Mouse (Mus musculus): ENCODE data around the gene Kifc3. TPM values are rescaled to one million over a fixed set of nuclear protein-coding genes. Genes with fewer than 3 reads are reported as not detected.
A peak's percentile ranks its signal among the peaks of the same experiment; 100 is the strongest.

Kifc3 gene
- polyA plus RNA-seq, 1 experiment: 45.2 TPM

DNA sequence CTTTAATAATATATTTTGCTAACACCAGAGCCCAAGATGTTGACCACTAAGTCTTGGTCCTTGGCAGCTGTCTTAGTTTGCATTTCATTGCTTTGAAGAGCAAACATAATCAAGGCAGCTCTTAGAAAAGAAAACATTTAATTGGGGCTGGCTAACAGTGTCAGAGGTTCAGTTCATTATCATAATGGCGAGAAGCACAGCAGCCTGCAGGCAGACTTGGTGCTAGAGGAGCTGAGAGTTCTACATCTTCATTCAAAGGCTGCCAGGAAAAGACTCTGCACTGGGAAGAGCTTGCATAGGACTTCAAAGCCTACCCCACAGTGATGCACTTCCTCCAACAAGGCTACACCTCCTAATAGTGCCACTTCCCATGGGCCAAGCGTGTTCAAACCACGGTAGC lies 45.5 kb downstream of the Kifc3 start:
- DNase-seq (ENCODE audit: low spot score): no peak

DNA sequence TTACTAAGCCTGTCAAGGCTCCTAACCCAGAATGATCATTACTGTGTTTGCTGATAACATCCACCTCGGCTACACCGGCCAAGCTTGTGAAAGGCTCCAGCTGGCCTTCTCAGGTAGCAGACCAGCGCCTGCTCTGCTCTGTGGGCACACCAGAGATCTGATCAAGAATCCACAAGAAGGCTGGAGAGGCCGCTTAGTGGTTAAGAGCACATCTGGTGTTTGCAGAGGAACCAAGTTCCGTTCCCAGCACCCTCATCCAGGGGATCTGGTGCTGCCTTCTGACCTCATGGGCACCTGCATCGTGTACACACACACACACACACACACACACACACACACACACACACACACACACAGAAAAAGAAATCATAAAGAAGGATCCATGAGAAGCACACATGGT lies 46.5 kb downstream of the Kifc3 start:
- no peak for DNase-seq (ENCODE audit: low spot score)

DNA sequence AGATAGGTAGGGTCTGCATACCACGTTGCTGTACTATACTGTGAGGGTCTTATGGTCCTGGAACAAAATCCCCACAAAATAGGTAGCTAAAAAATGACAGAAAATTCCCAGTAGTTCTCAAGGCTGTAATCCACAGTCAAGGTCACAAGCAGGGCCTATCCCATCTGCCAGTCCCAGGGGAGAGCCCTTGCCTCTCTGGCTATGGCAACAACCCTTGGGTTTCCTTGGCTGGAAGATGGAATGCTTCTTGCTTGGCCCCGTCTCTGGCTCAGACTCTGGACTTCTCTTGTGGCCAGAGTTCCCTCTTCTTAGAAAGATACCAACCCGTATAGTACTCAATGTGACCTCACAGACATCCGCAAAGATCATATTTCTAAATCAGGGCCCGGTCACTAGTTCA lies 47.3 kb downstream of the Kifc3 start:
- no peak for DNase-seq (ENCODE audit: low spot score)

DNA sequence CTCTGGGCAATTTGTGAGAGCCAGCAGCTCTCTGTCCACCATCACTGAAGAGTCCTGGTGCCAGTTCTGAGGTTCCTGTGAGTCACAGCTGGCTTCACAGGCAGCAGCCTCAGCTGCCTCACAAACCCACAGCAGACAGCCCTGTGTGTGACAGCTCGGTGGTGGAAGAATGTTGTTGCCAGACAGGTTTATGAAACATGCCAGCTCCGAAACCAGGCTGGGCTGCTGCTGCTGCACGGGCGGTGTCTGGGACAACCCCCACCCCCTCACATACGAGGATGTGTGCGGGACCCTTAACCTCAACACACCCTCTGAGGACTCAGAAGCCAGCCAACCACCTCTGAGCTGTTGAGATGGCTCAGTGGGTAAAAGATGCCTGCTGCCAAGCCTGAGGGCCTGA lies 48.0 kb downstream of the Kifc3 start:
- no peak for DNase-seq (ENCODE audit: low spot score)

DNA sequence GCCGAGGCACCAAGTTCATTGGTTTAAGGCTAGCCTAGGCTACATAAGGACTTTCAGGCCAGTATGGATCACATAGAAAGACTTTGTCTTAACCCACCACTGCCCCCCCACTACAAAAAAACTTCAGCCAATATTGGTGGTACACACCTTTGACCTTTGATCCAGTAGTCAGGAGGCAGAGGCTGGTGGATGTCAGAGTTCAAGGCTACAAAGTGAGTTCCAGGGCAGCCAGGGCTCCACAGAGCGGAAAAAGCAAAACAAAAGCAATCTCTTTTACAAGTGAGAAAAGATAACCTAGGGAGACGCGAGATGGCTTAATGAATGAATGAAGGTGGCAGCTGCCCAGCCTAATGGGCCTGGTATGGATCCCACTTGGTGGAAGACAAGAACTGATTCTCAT lies 48.6 kb downstream of the Kifc3 start:
- DNase-seq (ENCODE audit: low spot score): no peak

DNA sequence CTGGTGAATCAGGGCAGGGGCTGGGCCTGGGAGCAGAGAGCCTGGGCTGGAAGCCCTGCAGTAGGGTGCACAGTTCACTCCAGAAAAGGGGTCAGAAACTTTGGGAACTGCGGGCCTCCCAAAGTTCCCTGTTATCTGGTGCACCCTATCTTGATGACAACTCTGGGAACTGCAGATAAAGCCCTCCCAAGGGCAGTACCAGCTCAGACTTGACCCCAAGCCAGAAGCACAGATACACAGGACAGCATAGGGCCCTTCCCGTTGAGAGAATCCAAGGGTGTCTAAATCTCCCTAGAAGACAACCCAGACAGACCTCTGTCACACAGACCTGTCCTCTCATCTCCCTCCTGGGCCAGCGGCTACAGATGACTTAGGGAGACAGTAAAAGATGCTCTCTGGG lies 52.0 kb downstream of the Kifc3 start:
- DNase-seq (ENCODE audit: low spot score): no peak

DNA sequence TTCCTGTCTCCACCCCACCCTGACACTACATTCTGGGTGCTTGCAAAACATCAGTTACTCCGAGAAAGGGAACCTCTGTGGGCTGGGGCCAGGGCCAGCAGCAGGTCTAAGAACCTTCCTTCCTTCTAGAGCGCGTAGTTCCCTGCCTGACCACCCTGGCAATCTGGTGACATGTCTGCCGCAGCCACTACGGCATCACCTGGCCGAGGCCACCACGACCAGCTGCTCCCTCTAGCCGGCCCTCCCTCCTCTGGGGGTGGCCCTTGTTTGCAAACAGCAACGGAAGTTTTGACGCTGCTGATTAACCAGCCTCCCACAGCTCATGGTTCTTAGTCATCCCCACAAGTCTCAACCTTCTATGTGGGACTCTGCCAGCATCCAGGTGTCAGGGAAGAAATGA lies 53.2 kb downstream of the Kifc3 start:
- DNase-seq (ENCODE audit: low spot score): no peak

DNA sequence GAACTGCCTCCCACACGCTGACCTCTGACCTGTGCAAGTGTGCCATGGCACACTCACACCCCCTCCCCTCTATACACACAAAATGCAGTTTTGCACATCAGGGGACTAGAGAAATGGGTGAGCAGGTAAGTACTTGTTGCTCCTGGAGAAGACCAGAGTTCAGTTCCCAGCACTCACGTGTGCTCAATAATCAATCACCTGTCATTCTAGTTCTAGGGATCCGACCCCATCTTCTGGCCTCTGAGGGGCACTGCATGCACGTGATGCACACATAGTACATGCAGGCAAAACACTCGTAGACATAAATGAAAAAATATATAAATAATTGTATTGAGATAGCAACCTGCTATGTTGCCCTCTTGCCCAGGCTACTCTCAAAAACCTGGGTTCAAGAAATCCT lies 55.8 kb downstream of the Kifc3 start:
- no peak for DNase-seq (ENCODE audit: low spot score)

DNA sequence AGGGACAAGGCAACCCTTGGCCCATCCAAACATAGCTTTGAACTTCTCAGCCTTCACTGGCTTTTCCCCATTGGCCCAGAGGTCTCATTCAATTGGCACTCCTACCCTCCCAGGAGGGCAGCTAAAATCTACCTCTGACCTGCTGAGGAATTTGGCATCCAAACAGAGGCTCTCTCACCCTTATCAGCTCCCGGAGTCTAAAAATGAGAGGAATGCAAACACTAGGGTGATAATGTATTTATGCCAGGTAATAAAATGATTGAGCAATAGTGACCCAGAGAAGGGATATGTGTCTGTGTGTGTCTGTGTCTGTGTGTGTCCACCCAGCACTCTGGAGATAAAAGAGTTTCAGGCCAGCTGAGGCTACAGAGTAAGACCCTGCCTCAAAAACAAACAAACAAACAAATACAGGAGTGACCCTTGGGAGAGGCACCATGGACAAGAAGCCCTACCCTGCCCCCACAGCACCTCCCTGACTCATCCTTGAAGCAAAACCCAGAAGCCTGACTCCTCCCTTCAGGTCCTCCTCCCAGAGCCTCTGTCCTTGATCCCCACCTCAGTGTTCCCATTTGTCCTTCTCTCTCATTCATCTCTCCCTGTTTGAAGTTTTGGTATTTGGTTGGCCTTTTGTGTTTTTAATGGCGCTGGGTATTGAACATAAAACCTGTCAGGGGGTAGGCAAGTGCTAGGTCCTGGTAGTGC lies 56.4 kb downstream of the Kifc3 start:
- no peak for DNase-seq (ENCODE audit: low spot score)

DNA sequence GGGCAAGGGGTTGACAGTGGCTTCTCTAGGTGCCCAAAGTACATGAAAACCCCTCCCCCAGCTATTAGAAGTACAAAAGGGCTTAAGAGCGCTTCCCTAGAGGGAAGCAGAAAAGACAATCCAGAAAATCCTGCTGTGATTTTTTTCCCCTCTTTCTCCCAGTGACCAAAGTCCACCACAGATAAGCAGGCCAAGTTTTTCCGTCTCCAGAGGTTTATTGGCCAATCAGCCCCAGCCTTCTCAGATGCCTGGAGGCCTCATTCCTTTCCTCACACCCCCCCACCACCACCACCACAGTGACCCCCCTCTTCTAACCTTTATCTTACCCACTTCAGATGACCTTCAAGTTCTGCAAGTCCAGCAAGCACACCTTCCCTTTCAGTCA lies 58.0 kb downstream of the Kifc3 start:
- no peak for DNase-seq (ENCODE audit: low spot score)

DNA sequence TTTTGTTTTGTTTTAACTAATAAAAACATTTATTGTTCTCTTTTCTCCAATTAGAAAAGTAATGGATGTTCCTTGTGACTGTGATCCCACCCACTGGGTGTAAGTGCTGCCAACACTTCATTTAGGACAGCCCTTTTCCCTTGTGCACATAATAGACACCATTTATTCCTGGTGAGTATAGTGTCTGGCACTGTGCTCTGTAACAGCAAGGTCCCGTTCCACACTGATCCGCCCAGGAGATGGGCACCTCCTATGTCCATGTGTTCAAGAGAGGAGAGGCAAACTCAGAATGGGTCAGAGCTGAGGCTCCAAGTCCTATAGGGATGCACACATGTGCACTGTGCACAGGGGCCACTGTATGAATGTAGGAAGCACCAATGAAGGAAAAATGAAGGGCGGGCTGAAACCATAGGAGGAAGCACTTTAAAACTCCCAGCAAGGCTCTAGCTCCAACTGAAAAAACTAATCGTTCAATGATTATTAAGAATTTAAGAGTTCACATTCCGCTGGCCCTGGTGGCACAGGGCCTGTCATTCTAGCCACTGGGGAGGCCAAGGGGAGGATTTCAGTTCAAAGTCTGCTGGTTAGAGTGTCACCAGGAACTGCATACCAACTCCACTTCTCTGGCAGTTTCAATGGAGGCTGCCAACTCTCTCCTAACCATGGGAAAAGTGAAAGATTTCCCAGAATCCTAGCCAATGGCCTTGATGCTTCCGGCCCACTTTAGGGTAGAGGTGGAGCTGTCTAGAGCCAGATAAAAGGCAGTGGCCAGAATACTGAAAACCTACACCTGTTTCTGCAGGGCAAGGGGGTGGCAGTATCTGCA lies 58.6 kb downstream of the Kifc3 start:
- no peak for DNase-seq (ENCODE audit: low spot score)

DNA sequence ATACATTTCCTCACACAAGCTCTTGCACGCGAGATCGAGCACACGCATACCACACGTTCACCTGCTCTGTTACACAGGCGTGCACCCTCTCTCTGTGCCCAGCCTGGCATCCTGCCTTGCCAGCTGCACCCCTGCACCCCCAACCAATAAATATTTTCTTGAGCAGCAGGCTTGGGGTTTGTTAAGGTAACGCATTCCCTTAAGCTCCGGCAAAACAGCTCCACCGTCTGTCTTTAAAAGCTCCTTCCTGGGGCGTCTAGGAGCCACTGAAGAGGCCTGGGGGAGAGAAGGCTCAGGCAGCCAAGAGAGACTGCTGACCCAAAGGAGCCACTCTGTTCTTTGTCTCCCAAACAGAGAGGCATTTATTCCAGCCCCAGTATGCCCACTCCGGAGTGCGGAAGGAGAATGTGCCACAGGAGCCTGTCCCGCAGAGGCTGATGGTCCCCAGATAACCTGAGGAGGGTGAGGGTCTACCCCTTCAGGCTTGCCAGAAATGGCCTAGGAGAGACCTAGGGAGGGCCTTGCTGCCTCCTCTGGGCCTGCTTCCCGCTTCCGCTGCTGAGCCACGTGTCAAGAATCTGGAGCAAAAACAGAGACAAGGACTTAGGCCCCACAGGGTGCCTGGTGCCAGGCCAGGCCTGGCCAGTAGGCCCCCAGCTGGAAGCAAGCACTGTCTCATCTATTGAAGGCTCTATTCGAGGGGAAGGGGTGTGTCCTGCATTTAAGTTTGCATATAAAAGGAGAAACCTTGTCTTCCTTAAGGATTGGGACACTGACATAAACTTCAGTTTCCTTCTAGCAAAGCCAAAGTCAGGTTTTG lies 59.4 kb downstream of the Kifc3 start:
- no peak for DNase-seq (ENCODE audit: low spot score)

DNA sequence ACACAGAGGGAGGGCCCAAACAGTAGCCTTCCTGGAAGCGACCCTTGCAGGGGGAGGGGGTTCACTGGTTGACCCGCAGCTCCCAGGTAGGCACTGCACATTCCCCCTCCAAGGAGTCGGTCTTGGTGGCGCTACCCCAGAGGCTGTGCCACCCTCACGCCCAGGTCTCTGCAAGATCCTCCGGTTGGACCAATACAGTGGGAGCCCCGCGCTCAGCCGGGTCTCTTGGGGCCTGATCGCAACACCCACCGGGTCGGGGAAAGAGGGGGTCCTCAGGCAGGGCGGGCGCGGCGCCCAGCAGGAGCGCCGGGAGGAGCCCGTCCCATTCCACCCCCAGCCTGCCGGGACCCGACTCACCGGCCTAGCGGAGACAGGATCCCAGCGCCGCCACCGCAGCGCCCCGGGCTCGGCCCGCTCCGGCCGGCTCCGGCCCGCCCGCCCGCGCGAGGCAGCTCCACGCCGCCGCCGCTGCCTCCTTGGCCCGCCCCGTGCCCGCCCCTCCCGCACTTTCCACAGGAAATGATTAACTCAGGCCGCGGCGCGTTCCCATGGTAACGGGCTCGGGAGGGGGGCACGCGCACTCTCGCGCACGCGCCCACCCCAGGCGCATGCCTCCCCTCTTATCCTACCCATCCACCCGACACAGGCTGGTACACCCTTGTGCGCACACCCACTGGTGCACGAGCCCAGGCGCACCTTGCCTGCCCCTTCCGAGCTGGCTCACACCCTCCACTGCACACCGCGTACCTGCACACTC lies 60.4 kb downstream of the Kifc3 start:
- peak; percentile 48 for DNase-seq (ENCODE audit: low spot score)

DNA sequence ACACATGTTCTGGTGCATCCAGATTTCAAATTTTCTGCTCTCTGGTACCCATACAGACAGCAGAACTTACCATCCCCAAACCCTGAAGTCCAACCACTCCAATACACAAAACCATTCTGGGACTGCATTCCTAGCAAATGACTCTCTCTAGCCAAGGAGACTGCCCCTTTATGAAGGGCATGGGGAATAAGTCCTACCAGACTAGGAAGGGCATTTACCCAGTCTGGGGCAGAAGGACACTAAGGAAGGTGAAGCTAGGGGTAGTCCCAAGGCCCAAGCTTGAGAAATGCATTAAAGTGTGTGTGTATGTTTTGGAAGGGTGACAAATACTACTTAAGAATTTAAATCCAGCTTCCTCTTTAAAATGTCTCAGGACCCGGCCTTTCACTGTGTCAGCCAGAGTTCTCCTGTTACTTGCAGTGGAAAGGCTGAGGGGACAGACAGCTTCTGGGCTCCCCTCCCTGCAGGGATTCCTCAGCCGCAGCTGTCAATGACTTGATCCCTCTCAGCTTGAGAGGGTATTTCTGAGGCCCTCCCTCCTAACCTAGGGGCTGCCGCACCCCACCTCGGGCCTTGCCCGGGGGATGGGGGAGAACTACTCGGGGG lies 61.0 kb downstream of the Kifc3 start:
- no peak for DNase-seq (ENCODE audit: low spot score)

DNA sequence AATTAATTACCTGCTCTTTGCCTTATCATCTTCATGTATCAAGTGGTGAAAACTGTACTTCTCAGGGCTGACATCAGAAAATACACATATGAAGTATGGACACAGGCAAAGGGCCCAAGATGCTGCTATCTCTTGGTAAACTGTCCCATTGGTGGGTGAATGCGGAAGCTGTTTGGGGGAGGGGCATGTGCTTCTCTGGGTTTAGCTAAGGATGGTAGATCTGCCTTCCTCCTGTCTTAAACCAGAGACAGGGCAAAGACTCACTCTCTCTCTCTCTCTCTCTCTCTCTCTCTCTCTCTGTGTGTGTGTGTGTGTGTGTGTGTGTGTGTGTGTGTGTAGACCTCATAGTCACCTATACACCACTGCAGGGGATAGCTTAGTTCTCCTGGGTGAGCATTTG lies 61.6 kb downstream of the Kifc3 start:
- DNase-seq (ENCODE audit: low spot score): no peak

DNA sequence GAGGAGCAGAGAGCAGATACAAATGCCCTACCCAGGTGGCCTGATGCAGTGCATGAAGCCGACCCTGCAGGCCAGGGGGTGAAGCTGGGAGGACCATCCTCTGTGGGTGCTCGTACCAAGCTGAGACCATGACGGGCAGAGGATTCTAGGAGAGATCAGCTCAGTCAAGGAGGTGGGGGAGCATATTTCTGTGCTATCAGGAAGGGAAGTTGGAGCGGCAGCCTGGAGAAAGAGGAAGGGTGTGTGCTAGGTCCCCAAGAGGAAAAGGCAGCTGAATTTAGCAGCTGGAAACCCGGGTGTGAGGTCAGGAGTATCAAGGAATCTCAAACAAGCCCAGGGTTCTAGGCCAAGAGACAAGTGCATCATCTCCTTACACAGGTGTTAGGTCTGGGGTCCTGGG lies 62.1 kb downstream of the Kifc3 start:
- DNase-seq (ENCODE audit: low spot score): no peak

DNA sequence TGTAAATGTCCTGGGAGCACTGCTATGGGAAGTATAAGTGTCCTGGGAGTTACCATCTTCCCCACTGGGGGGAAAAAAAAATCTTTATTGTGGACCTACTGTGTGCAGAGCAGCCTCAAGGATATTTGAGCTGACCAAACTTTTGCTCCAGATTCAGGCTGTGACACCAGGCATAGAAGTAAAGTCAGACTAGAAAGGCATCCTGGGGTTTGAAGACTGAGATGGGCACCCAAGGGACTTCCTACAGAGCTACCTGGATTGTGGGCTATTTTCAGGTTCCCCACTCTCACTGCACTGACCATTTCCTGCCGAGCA lies 63.6 kb downstream of the Kifc3 start:
- DNase-seq (ENCODE audit: low spot score): no peak

DNA sequence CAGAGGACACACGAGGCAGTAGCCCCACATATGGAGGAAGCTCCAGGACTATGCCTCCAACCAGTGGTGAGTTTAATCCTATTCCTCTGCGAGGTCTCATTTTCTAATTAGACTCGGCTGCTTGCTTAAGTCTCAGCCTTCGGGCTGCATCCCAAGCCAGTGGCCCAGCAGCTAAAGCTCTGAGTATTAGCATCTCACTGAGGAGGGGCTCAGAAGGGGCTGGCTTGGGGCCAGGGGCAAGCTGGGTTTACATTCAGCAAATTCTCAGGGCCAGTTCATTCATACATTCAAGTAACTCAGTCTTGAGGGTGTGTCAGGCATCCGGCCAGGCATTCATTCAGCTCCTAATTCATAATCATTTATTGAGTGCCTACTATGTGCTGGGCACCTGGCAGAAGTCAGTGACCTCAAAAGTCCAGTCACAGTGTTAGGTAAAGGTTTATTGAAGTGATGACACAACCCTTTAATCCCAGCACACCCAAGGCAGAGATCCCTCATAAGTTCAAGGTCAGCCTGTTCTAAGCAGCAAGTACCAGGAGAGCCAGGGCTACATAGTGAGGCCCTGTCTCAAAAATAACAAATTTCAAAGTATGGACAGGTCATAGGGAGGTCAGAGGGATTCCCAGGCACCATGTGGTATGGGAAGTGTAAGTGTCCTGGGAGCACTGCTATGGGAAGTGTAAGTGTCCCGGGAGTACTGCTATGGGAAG lies 64.1 kb downstream of the Kifc3 start:
- DNase-seq (ENCODE audit: low spot score): no peak

DNA sequence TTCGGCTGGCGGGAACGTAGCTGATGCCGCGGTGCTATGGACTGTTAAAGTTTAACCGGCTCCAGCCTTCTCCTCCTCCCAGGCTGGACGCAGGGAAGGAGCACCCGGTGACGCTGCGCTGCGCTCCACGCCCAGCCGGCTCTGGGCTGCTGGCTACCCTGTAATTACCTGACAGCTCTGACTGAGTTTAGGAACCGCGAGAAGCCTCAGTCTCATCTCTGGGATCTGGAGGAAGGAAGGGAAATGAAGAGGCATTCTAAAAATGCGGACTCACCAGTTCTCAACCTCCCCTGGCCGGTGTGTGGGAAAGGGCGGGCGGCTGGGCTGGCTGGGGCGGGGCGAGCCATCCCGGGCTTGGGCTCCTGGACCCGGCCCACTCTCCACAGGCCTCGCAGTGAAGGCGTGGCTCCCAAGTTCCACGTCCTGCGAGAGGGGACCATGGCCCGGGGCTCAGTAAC lies 64.9 kb downstream of the Kifc3 start:
- DNase-seq (ENCODE audit: low spot score): peak; percentile 63

DNA sequence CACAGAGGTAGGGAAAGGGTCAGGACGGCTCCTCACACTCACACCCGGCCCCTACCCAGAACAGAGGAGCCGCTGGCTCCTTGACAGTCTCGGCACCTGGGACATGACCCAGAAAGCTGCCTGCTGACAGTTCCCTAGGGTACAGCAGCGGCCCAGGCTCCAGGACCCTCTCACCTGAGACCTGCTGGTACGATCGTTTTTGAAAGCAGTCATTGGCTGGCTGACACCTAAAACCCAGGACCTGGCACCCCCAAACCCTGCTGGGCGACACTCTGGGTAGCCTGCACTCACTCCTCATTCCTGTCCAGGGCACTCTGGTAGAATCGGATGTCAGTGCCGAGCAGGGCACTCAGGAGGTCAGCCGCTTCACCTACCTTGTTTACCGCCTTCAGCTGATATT lies 65.4 kb downstream of the Kifc3 start:
- DNase-seq (ENCODE audit: low spot score): no peak

DNA sequence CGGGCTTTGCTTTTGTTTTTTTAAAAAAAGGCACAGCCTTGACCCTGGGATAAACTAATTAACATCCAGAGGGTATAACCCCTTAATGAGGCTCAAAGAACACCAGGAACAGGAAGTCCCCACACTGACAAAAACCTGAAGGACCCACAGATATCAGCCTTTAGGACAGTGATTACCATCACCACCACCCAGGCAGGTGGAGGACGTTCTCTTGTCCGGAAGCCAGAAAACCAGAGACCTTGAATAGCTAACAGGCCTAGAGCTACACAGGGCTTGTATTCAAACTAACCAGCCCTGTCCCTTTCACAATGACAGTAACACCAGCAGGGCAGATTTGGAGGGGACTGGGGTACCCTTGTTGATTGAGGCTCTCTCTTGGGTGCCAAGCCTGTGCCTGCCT lies 66.4 kb downstream of the Kifc3 start:
- no peak for DNase-seq (ENCODE audit: low spot score)
